Mouse (Mus musculus): ENCODE results near the gene Pi16.
A peak's percentile ranks its signal among the peaks of the same experiment; 100 is the strongest.

Pi16 gene

GRCm38 (mm10) chr17:29304376-29305057 lies 13.0 kb upstream of the Pi16 start:
- no peak for DNase-seq (ENCODE audit: low spot score)

- no peak for DNase-seq (ENCODE audit: low spot score)
Measured at GRCm38 (mm10) chr17:29305058-29305806, 12.2 kb upstream of the Pi16 start.

GRCm38 (mm10) chr17:29305871-29306270 lies 11.6 kb upstream of the Pi16 start:
- no peak for DNase-seq (ENCODE audit: low spot score)

- no peak for DNase-seq (ENCODE audit: low spot score)
Measured at GRCm38 (mm10) chr17:29310056-29310623, 7.3 kb upstream of the Pi16 start.

GRCm38 (mm10) chr17:29311602-29312001 lies 5.9 kb upstream of the Pi16 start:
- DNase-seq (ENCODE audit: low spot score) = no peak

- DNase-seq (ENCODE audit: low spot score) = no peak
Measured at GRCm38 (mm10) chr17:29312082-29312481, 5.4 kb upstream of the Pi16 start.

GRCm38 (mm10) chr17:29313300-29313699 lies 4.2 kb upstream of the Pi16 start:
- DNase-seq (ENCODE audit: low spot score) = peak; percentile 28

GRCm38 (mm10) chr17:29315672-29316465 lies 1.6 kb upstream of the Pi16 start:
- DNase-seq (ENCODE audit: low spot score) = no peak

GRCm38 (mm10) chr17:29316891-29317290 lies 589 bp upstream of the Pi16 start:
- no peak for DNase-seq (ENCODE audit: low spot score)

GRCm38 (mm10) chr17:29318731-29319250 lies 1.3 kb downstream of the Pi16 start:
- no peak for DNase-seq (ENCODE audit: low spot score)

- DNase-seq (ENCODE audit: low spot score) = no peak
Measured at GRCm38 (mm10) chr17:29319476-29319875, 2.0 kb downstream of the Pi16 start.

- DNase-seq (ENCODE audit: low spot score) = no peak
Measured at GRCm38 (mm10) chr17:29319881-29320639, 2.6 kb downstream of the Pi16 start.

- DNase-seq (ENCODE audit: low spot score) = no peak
Measured at GRCm38 (mm10) chr17:29321765-29322602, 4.5 kb downstream of the Pi16 start.

GRCm38 (mm10) chr17:29322603-29322962 lies 5.1 kb downstream of the Pi16 start:
- no peak for DNase-seq (ENCODE audit: low spot score)

- DNase-seq (ENCODE audit: low spot score) = no peak
Measured at GRCm38 (mm10) chr17:29323625-29324024, 6.1 kb downstream of the Pi16 start.

- DNase-seq (ENCODE audit: low spot score) = no peak
Measured at GRCm38 (mm10) chr17:29325831-29326230, 8.4 kb downstream of the Pi16 start.

- no peak for DNase-seq (ENCODE audit: low spot score)
Measured at GRCm38 (mm10) chr17:29326531-29327529, 9.3 kb downstream of the Pi16 start.

- no peak for DNase-seq (ENCODE audit: low spot score)
Measured at GRCm38 (mm10) chr17:29327691-29328090, 10.2 kb downstream of the Pi16 start.

GRCm38 (mm10) chr17:29330221-29330620 lies 12.7 kb downstream of the Pi16 start:
- no peak for DNase-seq (ENCODE audit: low spot score)

All from adipocyte (in vitro differentiated cells).